Mouse (Mus musculus) embryonic facial prominence, embryonic 15.5 days (tissue): ENCODE measurements around the gene Efna4. TPM values are rescaled to one million over a fixed set of nuclear protein-coding genes. Genes with fewer than 3 reads are reported as not detected.

Experiments used
- ATAC-seq: fragments of 200-750 bp; cut with Nextera tagmentation; 2 replicates; pipeline ENCODE4 v1.8.0; 2017; ENCODE audit warnings: low read depth, moderate TSS enrichment; ENCODE audit not compliant: insufficient number of reproducible peaks, low FRiP score, low TSS enrichment
- H3K27ac ChIP-seq: fragments of 300-500 bp; sonication (generic); replicated peaks from 2 replicates; pipeline ENCODE4 v1.5.1; 2015; ENCODE audit warnings: mild to moderate bottlenecking, inconsistent platforms
- H3K27me3 ChIP-seq: fragments of 300-500 bp; sonication (generic); 2 replicates; pipeline ENCODE4 v1.6.1; 2015; ENCODE audit warnings: inconsistent platforms
- H3K36me3 ChIP-seq: fragments of 300-500 bp; sonication (generic); 2 replicates; pipeline ENCODE4 v1.6.1; 2015; ENCODE audit warnings: mild to moderate bottlenecking, inconsistent platforms
- H3K4me1 ChIP-seq: fragments of 300-500 bp; sonication (generic); 2 replicates; pipeline ENCODE4 v1.6.1; 2015; ENCODE audit warnings: inconsistent platforms
- H3K4me2 ChIP-seq: fragments of 300-500 bp; sonication (generic); replicated peaks from 2 replicates; pipeline ENCODE4 v1.6.1; 2015; ENCODE audit warnings: mild to moderate bottlenecking, inconsistent platforms
- H3K4me3 ChIP-seq: fragments of 300-500 bp; sonication (generic); replicated peaks from 2 replicates; pipeline ENCODE4 v1.5.1; 2015; ENCODE audit warnings: mild to moderate bottlenecking, inconsistent platforms
- H3K9ac ChIP-seq: fragments of 300-500 bp; sonication (generic); 2 replicates; pipeline ENCODE4 v1.6.1; 2015; ENCODE audit warnings: inconsistent platforms
- H3K9me3 ChIP-seq: fragments of 300-500 bp; sonication (generic); replicated peaks from 2 replicates; pipeline ENCODE4 v1.6.1; 2016; ENCODE audit warnings: inconsistent platforms
- WGBS: fragments of 180-500 bp; shearing (Covaris S2); methylation state at CpG from one replicate; pipeline ENCODE4 v1.1.7; 2015; 5-methylcytosine and 5-hydroxymethylcytosine counted together
- polyA plus RNA-seq: library from polyadenylated mRNA; unstranded; fragments of >200 nt; fragmentation: Nextera tagmentation; extraction: Ambion mirVana; gene quantifications from 2 replicates; pipeline ENCODE4 v1.2.1, GENCODE M21; 2015

Gene Efna4
- polyA plus RNA-seq, 1 experiment from 2014 or later = 31.0 TPM

GRCm38 (mm10) chr3:89380291-89380690 is 42.5 kb upstream of the Efna4 start:
- Histone ChIP-seq H3K4me3 (no peak overlapping the region), H3K9ac (no peak overlapping the region), H3K9me3 (no peaks in the 10 kb centered on the region), H3K27me3 (no peaks in the 10 kb centered on the region), H3K4me1 (peaks cover 40% of the 10 kb centered on the region), H3K4me2 (no peak overlapping the region), H3K36me3 (peaks cover 12% of the 10 kb centered on the region; the same call in 1 of the 2 replicates), H3K27ac (no peak overlapping the region)
- 92% methylated on average over 14 of the region's 14 CpGs for WGBS
- no peak for ATAC-seq

DNA sequence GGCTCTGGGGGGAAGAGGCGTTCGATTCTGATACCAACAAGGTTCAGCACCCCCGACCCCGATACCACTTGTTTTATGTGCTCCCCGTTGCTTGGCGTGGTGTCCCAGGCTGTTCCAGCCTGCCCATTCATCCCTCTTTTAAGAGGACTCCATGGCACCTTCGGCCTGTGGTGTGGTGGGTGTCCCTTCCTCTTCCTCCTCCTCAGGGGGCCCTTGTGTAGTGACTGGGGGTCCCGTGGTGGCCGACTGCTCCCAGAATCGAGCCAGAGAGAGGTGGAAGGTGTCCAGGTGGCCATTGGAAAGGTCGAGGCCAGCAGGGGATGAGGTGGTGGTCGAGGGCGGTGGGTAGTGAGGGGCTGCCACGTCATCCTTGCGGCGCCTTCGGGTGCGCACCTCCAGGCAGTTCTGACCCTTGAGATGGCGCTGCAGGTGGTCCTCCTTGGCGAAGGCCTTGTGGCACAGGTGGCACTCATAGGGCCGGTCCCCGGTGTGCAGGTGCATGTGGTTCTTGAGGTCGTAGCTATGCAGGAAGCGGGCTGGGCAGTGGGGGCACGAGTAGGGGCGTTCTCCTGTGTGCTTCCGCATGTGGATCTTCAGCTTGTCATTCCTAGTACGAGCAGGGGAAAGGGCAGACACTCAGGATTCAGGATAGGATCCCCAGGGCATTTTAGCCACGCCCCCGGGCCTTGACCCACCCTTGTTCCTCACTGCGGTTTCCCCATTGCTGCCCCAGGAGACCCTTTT is 41.7 kb upstream of the Efna4 start:
- H3K4me3 ChIP-seq = no peak overlapping the region
- H3K27me3 ChIP-seq = no peaks in the 10 kb centered on the region
- H3K36me3 ChIP-seq = peaks cover 12% of the 10 kb centered on the region; the same call in 1 of the 2 replicates
- 84% methylated on average over 31 of the region's 31 CpGs for WGBS
- peaks cover 32% of the 10 kb centered on the region for H3K4me1 ChIP-seq
- no peak for ATAC-seq
- no peak overlapping the region for H3K9ac ChIP-seq
- H3K9me3 ChIP-seq = no peaks in the 10 kb centered on the region
- H3K4me2 ChIP-seq = no peak overlapping the region
- H3K27ac ChIP-seq = no peak overlapping the region

- under 1% methylated on average over 29 of the region's 29 CpGs for WGBS
- peak overlapping the region; percentile 76 for H3K4me2 ChIP-seq
- H3K27me3 ChIP-seq = no peaks in the 10 kb centered on the region
- H3K9ac ChIP-seq = peak overlapping the region; percentile 58
- H3K27ac ChIP-seq = peak overlapping the region; percentile 58
- H3K9me3 ChIP-seq = no peaks in the 10 kb centered on the region
- ATAC-seq = peak; percentile 89
- peaks cover 24% of the 10 kb centered on the region for H3K4me1 ChIP-seq
- H3K4me3 ChIP-seq = peak overlapping the region; percentile 58
- H3K36me3 ChIP-seq = peaks cover 12% of the 10 kb centered on the region; the same call in 1 of the 2 replicates
Observed at GRCm38 (mm10) chr3:89378394-89379067, 40.7 kb upstream of the Efna4 start.

DNA sequence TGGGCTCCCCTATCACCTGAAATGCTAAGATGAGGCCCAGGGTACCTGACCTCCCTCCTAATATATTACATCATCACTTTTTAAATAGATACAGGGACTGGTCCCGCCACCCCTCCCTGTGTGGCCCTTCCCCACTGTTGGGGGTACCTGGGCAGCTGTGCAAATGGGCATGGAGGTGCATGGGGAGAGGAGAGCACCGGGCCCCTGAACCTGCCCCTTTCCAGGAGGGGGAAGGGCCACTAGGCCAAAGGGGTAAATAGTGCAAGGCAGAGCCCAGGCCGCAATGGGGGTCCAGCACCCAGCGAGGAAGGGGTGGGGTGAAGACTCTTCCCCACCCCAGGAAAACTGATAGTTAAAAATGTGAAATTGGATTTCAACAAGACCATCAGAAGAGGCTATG is 40.0 kb upstream of the Efna4 start:
- H3K9ac ChIP-seq = no peak overlapping the region
- H3K9me3 ChIP-seq = no peaks in the 10 kb centered on the region
- peaks cover 24% of the 10 kb centered on the region for H3K4me1 ChIP-seq
- ATAC-seq = no peak
- peaks cover 12% of the 10 kb centered on the region; the same call in 1 of the 2 replicates for H3K36me3 ChIP-seq
- H3K4me3 ChIP-seq = peak overlapping the region; percentile 58
- peak overlapping the region; percentile 76 for H3K4me2 ChIP-seq
- no peaks in the 10 kb centered on the region for H3K27me3 ChIP-seq
- H3K27ac ChIP-seq = peak overlapping the region; percentile 58; the same call in 1 of the 2 replicates
- 70% methylated on average over 4 of the region's 4 CpGs for WGBS

GRCm38 (mm10) chr3:89373581-89374231 is 35.9 kb upstream of the Efna4 start:
- H3K27ac ChIP-seq = no peak overlapping the region
- no peak overlapping the region for H3K4me3 ChIP-seq
- H3K4me2 ChIP-seq = no peak overlapping the region
- no peaks in the 10 kb centered on the region for H3K36me3 ChIP-seq
- ATAC-seq = no peak
- no peaks in the 10 kb centered on the region for H3K27me3 ChIP-seq
- H3K9ac ChIP-seq = no peak overlapping the region
- WGBS = 43% methylated on average over 5 of the region's 5 CpGs
- H3K9me3 ChIP-seq = no peaks in the 10 kb centered on the region
- peaks cover 13% of the 10 kb centered on the region for H3K4me1 ChIP-seq

DNA sequence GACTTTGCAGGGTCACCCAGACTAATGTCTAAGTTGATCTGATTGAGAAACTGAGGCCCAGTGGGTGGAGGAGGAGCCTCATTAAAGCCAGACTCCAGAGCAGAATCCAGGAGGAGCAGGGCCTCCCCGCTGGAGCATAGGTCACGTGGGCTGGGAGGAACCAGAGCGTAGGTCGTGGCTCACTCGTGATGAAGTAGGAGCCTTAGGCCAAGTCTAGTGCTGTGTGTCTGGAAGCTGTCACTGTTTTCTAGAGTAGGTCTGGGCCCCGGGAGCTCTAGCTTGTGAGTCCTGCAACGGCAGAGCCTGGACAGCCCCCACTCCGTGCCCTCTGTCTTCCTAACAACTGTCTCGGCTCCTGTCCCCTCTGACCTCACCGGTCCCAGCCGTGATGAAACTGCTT is 29.5 kb upstream of the Efna4 start:
- Histone ChIP-seq H3K27me3 (no peaks in the 10 kb centered on the region), H3K4me3 (no peak overlapping the region), H3K4me1 (no peaks in the 10 kb centered on the region), H3K4me2 (no peak overlapping the region), H3K36me3 (no peaks in the 10 kb centered on the region), H3K9ac (no peak overlapping the region), H3K27ac (no peak overlapping the region), H3K9me3 (no peaks in the 10 kb centered on the region)
- no peak for ATAC-seq
- whole genome bisulfite sequencing = 51% methylated on average over 11 of the region's 11 CpGs

- H3K4me2 ChIP-seq = no peak overlapping the region
- H3K4me1 ChIP-seq = no peaks in the 10 kb centered on the region
- no peaks in the 10 kb centered on the region for H3K9me3 ChIP-seq
- H3K36me3 ChIP-seq = no peaks in the 10 kb centered on the region
- WGBS = 68% methylated on average over 20 of the region's 20 CpGs
- H3K4me3 ChIP-seq = no peak overlapping the region
- no peaks in the 10 kb centered on the region for H3K27me3 ChIP-seq
- no peak for ATAC-seq
- H3K9ac ChIP-seq = no peak overlapping the region
- no peak overlapping the region for H3K27ac ChIP-seq
Observed at GRCm38 (mm10) chr3:89365486-89366414, 27.9 kb upstream of the Efna4 start.

DNA sequence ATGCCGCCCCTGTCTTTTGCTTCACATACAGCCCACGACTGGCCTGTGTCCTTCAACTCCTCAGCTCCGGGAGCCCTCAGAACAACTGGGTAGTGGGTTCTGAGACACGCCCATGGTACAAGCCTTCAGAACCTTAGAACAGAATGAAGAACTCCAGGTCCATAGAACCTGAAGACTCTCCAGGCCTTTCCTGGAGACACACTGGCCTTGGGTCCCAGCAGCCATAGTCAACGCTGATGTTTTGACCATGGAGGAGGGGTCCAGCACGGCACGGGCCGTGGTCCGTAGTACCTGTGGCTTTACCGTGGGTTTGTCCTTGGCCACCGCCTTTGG is 27.3 kb upstream of the Efna4 start, which contains the start of gene Dcst1:
Gene Dcst1, minus strand, starts transcription at position 101 of the 333 bp plus-strand sequence.
- H3K4me3 ChIP-seq = no peak within 1 kb of the TSS
- H3K27ac ChIP-seq = no peak within 1 kb of the TSS
- H3K9me3 ChIP-seq = no peaks in the 10 kb centered on the region
- no peaks in the 10 kb centered on the region for H3K36me3 ChIP-seq
- ATAC-seq = no peak
- H3K4me2 ChIP-seq = no peak within 1 kb of the TSS
- H3K27me3 ChIP-seq = no peaks in the 10 kb centered on the region
- 89% methylated on average over 11 of the region's 11 CpGs for WGBS
- no peaks in the 10 kb centered on the region for H3K4me1 ChIP-seq
- H3K9ac ChIP-seq = no peak within 1 kb of the TSS

- Histone ChIP-seq H3K27ac (no peak overlapping the region), H3K9ac (no peak overlapping the region), H3K9me3 (no peaks in the 10 kb centered on the region), H3K4me2 (no peak overlapping the region), H3K27me3 (no peaks in the 10 kb centered on the region), H3K4me1 (no peaks in the 10 kb centered on the region), H3K36me3 (no peaks in the 10 kb centered on the region), H3K4me3 (no peak overlapping the region)
- ATAC-seq = no peak
- 42% methylated on average over 8 of the region's 8 CpGs for WGBS
Observed at GRCm38 (mm10) chr3:89364631-89365030, 26.8 kb upstream of the Efna4 start.

GRCm38 (mm10) chr3:89361675-89362074 is 23.8 kb upstream of the Efna4 start, which contains the start of gene Dcst2:
Gene Dcst2, plus strand, starts transcription at chr3:89361975.
- no peaks in the 10 kb centered on the region for H3K4me1 ChIP-seq
- no peak for ATAC-seq
- H3K4me2 ChIP-seq = no peak within 1 kb of the TSS
- H3K27me3 ChIP-seq = no peaks in the 10 kb centered on the region
- WGBS = 80% methylated on average over 7 of the region's 7 CpGs
- H3K36me3 ChIP-seq = no peaks in the 10 kb centered on the region
- H3K4me3 ChIP-seq = no peak within 1 kb of the TSS
- H3K9ac ChIP-seq = no peak within 1 kb of the TSS
- no peak within 1 kb of the TSS for H3K27ac ChIP-seq
- no peaks in the 10 kb centered on the region for H3K9me3 ChIP-seq
